Mouse (Mus musculus) erythroblast, embryonic 14.5 days (primary cell): ENCODE data around the gene Eif3a.

ENCODE experiments used
- GATA1 ChIP-seq: IDR thresholded peaks from 2 replicates; pipeline ENCODE4 v1.6.1; 2012; ENCODE audit warnings: low read length, inconsistent platforms, mixed read lengths
- TAL1 ChIP-seq: IDR thresholded peaks from 3 replicates; pipeline ENCODE4 v1.6.1; 2012; ENCODE audit warnings: low read length, inconsistent platforms, mixed read lengths

GRCm38 (mm10) chr19:60740560-60740959 is 49.9 kb downstream of the Eif3a start:
- TF ChIP-seq GATA1 (no peak), TAL1 (no peak)
